ENCODE assay signal across 9 mouse cellular contexts in genomic region chr14:20983832-20984231, GRCm38 (mm10). TPM values are rescaled to one million over a fixed set of nuclear protein-coding genes. Genes with fewer than 3 reads are reported as not detected.
DNase-seq lines count a peak whose midpoint lies in the region; ATAC-seq and TF ChIP-seq lines count a peak whose summit lies in the region.
"Had no signal": no experiment of that assay in that cellular context is flagged by ENCODE, and none has a peak within 500 bp of the region (broad histone marks: within the 10 kb centered on the region; RNA-seq: fewer than 3 reads in every experiment).

No protein-coding gene starts in this region.

- no peak overlapping the region for H3K9ac ChIP-seq in liver, postnatal 0 days (replicated peaks)
- H3K9ac ChIP-seq: neural tube, embryonic 13.5 days had no signal

- TF ChIP-seq CTCF in lung, adult 2 months (IDR thresholded peaks at IDR 0.05; ENCODE audit: insufficient read depth, low read length), result no peak
- no peak for TF ChIP-seq CTCF in liver, postnatal 0 days (IDR thresholded peaks at IDR 0.05; ENCODE audit: low read depth)

- H3K4me3 ChIP-seq in lung, adult 2 months (replicated peaks; ENCODE audit: extremely low read depth, low read depth, low read length), result no peak overlapping the region
- H3K4me3 ChIP-seq in liver, postnatal 0 days (ENCODE audit: low read depth, low read length), result no peak overlapping the region
- H3K4me3 ChIP-seq in midbrain, embryonic 10.5 days, result no peak overlapping the region
- H3K4me3 ChIP-seq: neural tube, embryonic 13.5 days had no signal

- TF ChIP-seq EP300 in liver, postnatal 0 days (IDR thresholded peaks at IDR 0.05; ENCODE audit: low read depth), result no peak

- 34% methylated on average over 2 of the region's 2 CpGs for WGBS in lung, adult 2 months
- whole genome bisulfite sequencing in liver, postnatal 0 days (ENCODE audit: insufficient replicate concordance), result 77% methylated on average over 2 of the region's 2 CpGs
- 83% methylated on average over 2 of the region's 2 CpGs for WGBS in midbrain, embryonic 10.5 days

- no peak overlapping the region for H3K4me2 ChIP-seq in liver, postnatal 0 days (ENCODE audit: low read depth, low read length)
- H3K4me2 ChIP-seq: neural tube, embryonic 13.5 days had no signal

- no peaks in the 10 kb centered on the region for H3K9me3 ChIP-seq in liver, postnatal 0 days (ENCODE audit: low read length)
- no peaks in the 10 kb centered on the region for H3K9me3 ChIP-seq in midbrain, embryonic 10.5 days (replicated peaks)
- H3K9me3 ChIP-seq: neural tube, embryonic 13.5 days had no signal

- no peak for ATAC-seq in liver, postnatal 0 days

- intact Hi-C loops in heart, postnatal 25 days (cut with DNase I), result no loop called here

- DNase-seq in layer of hippocampus, adult 11-12 months (ENCODE audit: low spot score), result peak; percentile 60
- DNase-seq in layer of hippocampus, adult 9-10 months (ENCODE audit: low spot score), result no peak
- peak; percentile 42 for DNase-seq in cerebellum, adult 11-12 months
- peak; percentile 46 for DNase-seq in heart, postnatal 25 days (ENCODE audit: low spot score)
- peak; percentile 56 for DNase-seq in lung, adult 2 months
- no peak for DNase-seq in natural killer cell, adult 2 months (ENCODE audit: low spot score in 2 of 2)
- DNase-seq in liver, postnatal 0 days, result no peak
- no peak for DNase-seq in midbrain, embryonic 10.5 days (ENCODE audit: low spot score)

- peaks cover 5% of the 10 kb centered on the region for H3K4me1 ChIP-seq in lung, adult 2 months (ENCODE audit: control insufficient read depth, insufficient read depth, low read length)
- H3K4me1 ChIP-seq in liver, postnatal 0 days (ENCODE audit: insufficient read depth), result no peaks in the 10 kb centered on the region
- no peaks in the 10 kb centered on the region for H3K4me1 ChIP-seq in midbrain, embryonic 10.5 days
- H3K4me1 ChIP-seq: neural tube, embryonic 13.5 days had no signal

- peaks cover 26% of the 10 kb centered on the region for H3K36me3 ChIP-seq in liver, postnatal 0 days (replicated peaks; ENCODE audit: insufficient read depth, low read length)
- peaks cover 4% of the 10 kb centered on the region; the same call in 1 of the 2 replicates for H3K36me3 ChIP-seq in midbrain, embryonic 10.5 days

- TF ChIP-seq POLR2A in lung, adult 2 months (IDR thresholded peaks at IDR 0.05; ENCODE audit: borderline replicate concordance, extremely low read depth, low read depth, low read length), result no peak

- no peaks in the 10 kb centered on the region for H3K27me3 ChIP-seq in liver, postnatal 0 days (ENCODE audit: insufficient read depth, low read length)
- no peaks in the 10 kb centered on the region for H3K27me3 ChIP-seq in midbrain, embryonic 10.5 days (ENCODE audit: low read depth, poor library complexity, severe bottlenecking)
- H3K27me3 ChIP-seq: neural tube, embryonic 13.5 days had no signal

- H3K27ac ChIP-seq in liver, postnatal 0 days (ENCODE audit: low read depth), result no peak overlapping the region
- no peak overlapping the region for H3K27ac ChIP-seq in midbrain, embryonic 10.5 days (replicated peaks)
- H3K27ac ChIP-seq: neural tube, embryonic 13.5 days had no signal

RNA-seq across cellular contexts. Expression of gene Vcl, which starts 54.6 kb away (rescaled TPM):
- total RNA-seq in heart, postnatal 25 days (2021), result 100 to 1,000 TPM; 126 to 132 TPM
- polyA plus RNA-seq in lung, adult 2 months (2012; rRNA removed), result 96.8 and 144 TPM in 2 replicates
- 9.3 and 11.6 TPM in 2 replicates for polyA plus RNA-seq in liver, postnatal 0 days (2015; fragmentation: Nextera tagmentation; extraction: Ambion mirVana)
- 29.6 and 30.1 TPM in 2 replicates for polyA plus RNA-seq in midbrain, embryonic 10.5 days (2016; fragmentation: Nextera tagmentation; extraction: Ambion mirVana)

Comparison
In these comparisons a context has a peak if more than half of its experiments do, and no peak if none do; other contexts are left out.
1. DNase-seq: peak in layer of hippocampus, adult 11-12 months (single experiment), cerebellum, adult 11-12 months (single experiment), heart, postnatal 25 days (single experiment) and lung, adult 2 months (single experiment); none in layer of hippocampus, adult 9-10 months (single experiment), natural killer cell, adult 2 months (0 of 2), liver, postnatal 0 days (single experiment) and midbrain, embryonic 10.5 days (single experiment).